Mouse (Mus musculus) stomach, postnatal 0 days (tissue): Measurements from ENCODE around the gene Gm47289. TPM values are rescaled to one million over a fixed set of nuclear protein-coding genes. Genes with fewer than 3 reads are reported as not detected.

Experiments used
- ATAC-seq: fragments of 200-750 bp; cut with Nextera tagmentation; 2 replicates; pipeline ENCODE4 v1.8.0; 2017; ENCODE audit not compliant: low FRiP score, low TSS enrichment
- DNase-seq: peaks from one replicate; pipeline ENCODE4 v3.0.0-alpha.2; 2016; ENCODE audit warnings: low spot score
- H3K27ac ChIP-seq: fragments of 300-500 bp; sonication (generic); replicated peaks from 2 replicates; pipeline ENCODE4 v1.5.1; 2014; ENCODE audit warnings: mild to moderate bottlenecking, control low read depth
- H3K27me3 ChIP-seq: fragments of 300-500 bp; sonication (generic); 2 replicates; pipeline ENCODE4 v1.6.1; 2014; ENCODE audit warnings: low read length; ENCODE audit not compliant: control insufficient read depth, insufficient read depth
- H3K36me3 ChIP-seq: fragments of 300-500 bp; sonication (generic); 2 replicates; pipeline ENCODE4 v1.6.1; 2014; ENCODE audit warnings: low read length, mixed read lengths; ENCODE audit not compliant: control insufficient read depth, insufficient read depth
- H3K4me1 ChIP-seq: fragments of 300-500 bp; sonication (generic); replicated peaks from 2 replicates; pipeline ENCODE4 v1.6.1; 2014; ENCODE audit warnings: antibody characterized with exemption; ENCODE audit not compliant: control insufficient read depth, insufficient read depth
- H3K4me2 ChIP-seq: fragments of 300-500 bp; sonication (generic); replicated peaks from 2 replicates; pipeline ENCODE4 v1.6.1; 2014; ENCODE audit warnings: low read depth, mild to moderate bottlenecking, control low read depth, moderate library complexity
- H3K4me3 ChIP-seq: fragments of 300-500 bp; sonication (generic); 2 replicates; pipeline ENCODE4 v1.5.1; 2014; ENCODE audit warnings: low read depth, low read length, control low read depth
- H3K9ac ChIP-seq: fragments of 300-500 bp; sonication (generic); 2 replicates; pipeline ENCODE4 v1.6.1; 2014; ENCODE audit warnings: mild to moderate bottlenecking, low read length, control low read depth, mixed read lengths
- H3K9me3 ChIP-seq: fragments of 300-500 bp; sonication (generic); 2 replicates; pipeline ENCODE4 v1.6.1; 2016; ENCODE audit warnings: low read length; ENCODE audit not compliant: control insufficient read depth
- CTCF ChIP-seq: IDR thresholded peaks from 2 replicates; pipeline ENCODE4 v1.5.1; 2016; ENCODE audit warnings: antibody characterized with exemption, low read depth, mild to moderate bottlenecking, moderate library complexity
- EP300 ChIP-seq: optimal IDR thresholded peaks from 2 replicates; pipeline ENCODE3; 2016; ENCODE audit warnings: antibody characterized with exemption
- WGBS: fragments of 180-500 bp; shearing (Covaris S2); extraction: QIAGEN DNeasy Blood & Tissue Kit; methylation state at CpG from one replicate; pipeline ENCODE4 v1.1.7; 2014; 5-methylcytosine and 5-hydroxymethylcytosine counted together
- polyA plus RNA-seq: library from polyadenylated mRNA; unstranded; fragments of >200 nt; fragmentation: Nextera tagmentation; extraction: Ambion mirVana; gene quantifications from 2 replicates; pipeline ENCODE4 v1.2.1, GENCODE M21; 2015

The Gm47289 gene
- polyA plus RNA-seq, 1 experiment from 2014 or later = not detected

DNA sequence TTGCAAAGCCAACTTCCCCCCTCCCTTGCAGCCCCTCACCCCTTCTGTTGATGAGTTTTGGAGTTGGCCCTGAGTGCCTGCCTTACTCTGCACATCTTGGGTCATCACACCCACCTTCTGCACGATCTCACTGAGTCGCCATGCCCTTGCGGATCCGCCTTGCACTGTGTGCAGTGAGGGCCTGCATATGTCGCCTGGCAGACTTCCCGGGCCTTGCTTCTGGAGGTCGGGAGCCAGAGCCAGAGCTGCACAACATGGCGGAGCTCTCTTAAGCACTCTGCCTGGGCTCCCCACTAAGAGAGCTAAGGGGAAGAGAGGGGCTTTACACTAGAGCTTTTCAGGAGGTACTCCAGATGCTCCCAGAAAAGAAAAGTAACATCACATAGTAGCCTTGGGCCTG, 14.3 kb upstream of the Gm47289 start:
- H3K9me3 ChIP-seq = no peaks in the 10 kb centered on the region
- WGBS = 73% methylated on average over 8 of the region's 8 CpGs
- no peaks in the 10 kb centered on the region for H3K4me1 ChIP-seq
- no peak for DNase-seq
- no peak overlapping the region for H3K4me3 ChIP-seq
- H3K27me3 ChIP-seq = no peaks in the 10 kb centered on the region
- no peak overlapping the region for H3K9ac ChIP-seq
- no peaks in the 10 kb centered on the region for H3K36me3 ChIP-seq
- no peak overlapping the region for H3K27ac ChIP-seq
- no peak overlapping the region for H3K4me2 ChIP-seq
- TF ChIP-seq CTCF = no peak
- TF ChIP-seq EP300 = no peak
- ATAC-seq = no peak

DNA sequence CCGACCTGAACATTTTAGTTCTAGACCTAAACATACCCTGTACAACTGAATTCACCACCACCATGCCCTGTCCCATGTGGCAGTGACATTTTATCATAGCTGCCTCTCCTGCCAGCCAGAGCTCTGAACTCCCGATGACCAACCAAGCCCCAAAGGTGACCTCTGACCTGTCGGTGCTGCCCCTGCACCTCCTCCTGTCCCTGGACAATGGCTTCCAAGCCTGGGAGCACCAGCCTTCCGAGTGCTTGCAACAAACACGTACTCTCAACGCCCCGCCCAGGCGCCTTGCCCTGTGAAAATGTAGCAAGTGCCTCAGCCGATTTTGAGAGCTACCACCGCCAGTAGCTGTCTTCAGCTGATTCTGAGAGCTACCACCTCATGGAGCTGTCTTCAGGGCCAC, 13.8 kb upstream of the Gm47289 start:
- TF ChIP-seq EP300 (no peak), CTCF (no peak)
- ATAC-seq (no peak), DNase-seq (no peak)
- no peak overlapping the region for H3K4me2 ChIP-seq
- H3K9me3 ChIP-seq = no peaks in the 10 kb centered on the region
- H3K4me3 ChIP-seq = no peak overlapping the region
- H3K36me3 ChIP-seq = no peaks in the 10 kb centered on the region
- WGBS = 57% methylated on average over 10 of the region's 10 CpGs
- no peaks in the 10 kb centered on the region for H3K27me3 ChIP-seq
- H3K27ac ChIP-seq = no peak overlapping the region
- H3K9ac ChIP-seq = no peak overlapping the region
- no peaks in the 10 kb centered on the region for H3K4me1 ChIP-seq

DNA sequence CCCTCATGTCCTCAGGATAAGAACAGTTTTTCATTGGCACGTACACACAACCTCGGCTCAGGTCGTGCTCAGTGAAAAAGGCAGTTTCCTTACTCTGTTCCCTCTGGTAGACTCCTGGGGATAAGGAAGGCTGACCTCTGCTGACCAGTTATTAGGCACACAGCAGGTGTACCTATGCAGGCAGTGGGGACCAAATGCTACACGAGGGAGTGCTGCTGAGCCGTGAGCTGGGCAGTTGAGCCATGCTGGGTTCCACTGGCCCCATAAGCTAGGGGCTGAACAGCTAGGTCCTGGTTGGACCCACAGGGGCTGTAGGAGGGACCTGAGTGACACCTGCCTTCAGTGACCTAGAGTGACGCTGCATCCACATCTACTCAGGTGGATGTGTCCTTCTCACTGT, 13.3 kb upstream of the Gm47289 start:
- Histone ChIP-seq H3K9me3 (no peaks in the 10 kb centered on the region), H3K27ac (no peak overlapping the region), H3K9ac (no peak overlapping the region), H3K4me3 (no peak overlapping the region), H3K36me3 (no peaks in the 10 kb centered on the region), H3K4me2 (no peak overlapping the region), H3K4me1 (no peaks in the 10 kb centered on the region), H3K27me3 (no peaks in the 10 kb centered on the region)
- no peak for ATAC-seq
- TF ChIP-seq CTCF (no peak), EP300 (no peak)
- WGBS = 58% methylated on average over 6 of the region's 6 CpGs
- DNase-seq = no peak

DNA sequence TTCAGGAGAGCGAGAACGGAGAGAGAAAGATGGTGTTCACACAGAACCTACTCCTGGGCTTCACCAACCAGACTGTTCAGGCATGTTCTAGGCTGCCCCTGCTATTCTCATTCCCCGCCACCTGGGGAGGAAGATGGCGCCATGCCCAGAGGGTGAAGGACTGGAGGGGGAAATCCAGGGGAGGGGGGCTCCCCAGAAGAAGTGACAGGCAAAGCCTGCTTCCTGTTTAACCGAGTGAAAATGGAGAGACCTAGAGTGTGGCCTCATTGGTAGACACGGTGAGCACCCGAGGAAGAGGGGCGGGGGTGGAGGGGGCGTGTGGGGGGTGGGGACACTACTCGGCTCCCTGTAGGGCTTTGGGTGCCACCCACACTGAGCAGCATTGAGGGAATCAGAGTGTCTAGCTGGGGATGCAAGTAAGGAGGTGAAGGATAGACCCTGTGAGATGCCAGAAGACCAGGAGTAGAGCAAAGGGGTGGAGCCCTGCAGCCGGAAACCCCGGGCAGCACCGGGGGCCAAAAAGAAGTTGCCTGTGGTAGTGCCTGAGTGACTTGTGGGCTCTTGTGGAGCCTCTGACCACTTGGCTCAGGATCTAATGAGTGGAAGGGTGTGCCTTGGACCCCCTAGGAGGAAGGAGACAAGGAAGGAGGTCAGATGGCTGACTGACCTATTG, 12.7 kb upstream of the Gm47289 start:
- TF ChIP-seq EP300 = no peak
- TF ChIP-seq CTCF = no peak
- no peak overlapping the region for H3K4me3 ChIP-seq
- H3K9ac ChIP-seq = no peak overlapping the region

DNA sequence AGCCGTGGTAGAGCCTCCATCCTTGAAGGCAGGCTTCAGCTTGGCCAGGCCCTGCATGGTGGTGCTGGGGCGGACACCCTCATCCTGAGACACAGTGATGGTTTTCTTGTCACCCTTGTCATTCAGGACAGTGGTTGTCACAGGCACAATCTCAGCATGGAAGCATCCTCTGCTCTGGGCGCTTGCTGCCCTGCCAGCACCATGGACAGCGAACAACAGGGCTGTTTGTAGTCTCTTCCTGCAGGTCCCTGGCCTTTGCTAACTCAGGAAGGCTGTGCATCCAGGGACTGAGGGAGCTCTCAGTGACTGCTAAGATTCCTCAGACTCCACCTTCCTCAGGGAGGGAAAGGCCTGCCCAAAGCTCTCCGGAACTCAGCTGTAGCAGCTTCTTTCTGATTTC, 9.4 kb upstream of the Gm47289 start:
- 16% methylated on average over 5 of the region's 5 CpGs for whole genome bisulfite sequencing
- no peak overlapping the region for H3K9ac ChIP-seq
- TF ChIP-seq EP300 = no peak
- TF ChIP-seq CTCF = no peak
- DNase-seq (peak; percentile 73), ATAC-seq (no peak)
- H3K36me3 ChIP-seq = no peaks in the 10 kb centered on the region
- no peaks in the 10 kb centered on the region for H3K27me3 ChIP-seq
- no peak overlapping the region for H3K4me3 ChIP-seq
- H3K4me1 ChIP-seq = no peaks in the 10 kb centered on the region
- H3K9me3 ChIP-seq = no peaks in the 10 kb centered on the region
- H3K27ac ChIP-seq = no peak overlapping the region
- no peak overlapping the region for H3K4me2 ChIP-seq

More for the DNA sequence above, 12.7 kb upstream of the Gm47289 start:
- Histone ChIP-seq H3K36me3 (no peaks in the 10 kb centered on the region), H3K4me2 (no peak overlapping the region), H3K27ac (no peak overlapping the region), H3K9me3 (no peaks in the 10 kb centered on the region), H3K27me3 (no peaks in the 10 kb centered on the region), H3K4me1 (no peaks in the 10 kb centered on the region)
- WGBS = 56% methylated on average over 13 of the region's 13 CpGs
- ATAC-seq = no peak
- DNase-seq = no peak

DNA sequence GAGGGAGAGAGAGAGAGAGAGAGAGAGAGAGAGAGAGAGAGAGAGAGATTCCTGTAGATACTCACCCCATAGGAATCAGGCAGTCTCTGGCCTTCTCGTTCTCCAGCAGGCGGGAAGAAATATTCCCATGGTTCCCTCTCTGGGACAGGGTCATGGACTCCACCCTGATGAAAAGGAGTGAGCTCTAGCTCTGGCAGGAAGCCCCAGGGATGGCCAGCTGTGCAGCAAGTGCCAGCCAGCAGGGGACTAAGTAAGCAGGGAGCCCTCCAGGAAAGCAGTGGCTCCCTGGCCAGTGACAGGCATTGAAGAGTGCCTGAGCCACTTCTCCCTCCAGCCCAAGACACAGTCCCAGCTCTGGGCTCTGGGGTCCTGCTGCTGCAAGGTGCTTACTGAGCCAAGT, 7.2 kb upstream of the Gm47289 start:
- H3K27me3 ChIP-seq = no peaks in the 10 kb centered on the region
- H3K4me3 ChIP-seq = no peak overlapping the region
- H3K9me3 ChIP-seq = no peaks in the 10 kb centered on the region
- no peak overlapping the region for H3K9ac ChIP-seq
- H3K4me2 ChIP-seq = no peak overlapping the region
- no peaks in the 10 kb centered on the region for H3K4me1 ChIP-seq
- H3K36me3 ChIP-seq = no peaks in the 10 kb centered on the region
- ATAC-seq (no peak), DNase-seq (no peak)
- no peak for TF ChIP-seq EP300
- TF ChIP-seq CTCF = no peak
- WGBS = 56% methylated on average over 2 of the region's 2 CpGs
- H3K27ac ChIP-seq = no peak overlapping the region
